Mouse (Mus musculus) naive thymus-derived CD4-positive, alpha-beta T cell, adult 2 months (primary cell): ENCODE data around the gene Slc44a3.

Experiments used
- DNase-seq: peaks from one replicate; pipeline ENCODE4 v3.0.0-alpha.2; 2011; ENCODE audit warnings: low read depth

Slc44a3 gene

DNA sequence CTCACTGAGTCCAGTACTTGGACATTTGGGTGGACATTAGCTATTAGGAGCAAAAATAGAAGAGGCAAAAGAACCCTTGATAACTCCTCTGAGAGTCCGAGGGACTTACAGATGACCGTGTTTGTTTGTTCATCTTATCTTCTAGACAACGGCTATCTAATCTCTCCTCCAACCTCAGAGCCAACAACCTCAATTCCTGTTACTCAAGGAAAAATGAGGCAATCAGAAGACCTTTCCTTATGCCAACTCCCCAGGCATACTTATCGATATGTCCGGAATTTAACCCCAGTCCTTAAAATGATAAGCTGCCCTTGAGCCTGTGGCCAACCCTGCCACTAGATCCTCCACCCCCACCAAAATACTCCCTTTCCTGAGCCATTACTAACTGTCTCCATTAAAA, 31.5 kb downstream of the Slc44a3 start:
- peak; percentile 12 for DNase-seq

DNA sequence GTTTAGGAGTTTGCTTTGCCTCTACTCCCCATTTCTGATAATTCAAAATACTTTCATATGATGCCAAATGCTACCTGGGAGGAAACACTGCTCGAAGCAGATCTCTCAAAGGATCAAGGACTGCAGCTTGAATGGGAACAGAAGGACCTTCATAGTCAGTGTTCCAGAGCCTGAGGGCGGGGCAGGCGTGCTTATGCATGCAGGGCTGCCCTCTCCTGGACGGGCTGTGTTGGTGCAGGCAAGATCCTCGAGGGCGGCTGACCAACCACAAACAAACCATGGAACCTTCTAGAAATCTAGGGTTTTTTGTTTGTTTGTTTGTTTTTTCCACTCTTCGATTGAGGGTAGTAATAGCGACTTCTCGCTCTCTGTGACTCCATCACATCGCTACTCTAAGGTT, 32.0 kb downstream of the Slc44a3 start:
- peak; percentile 81 for DNase-seq

DNA sequence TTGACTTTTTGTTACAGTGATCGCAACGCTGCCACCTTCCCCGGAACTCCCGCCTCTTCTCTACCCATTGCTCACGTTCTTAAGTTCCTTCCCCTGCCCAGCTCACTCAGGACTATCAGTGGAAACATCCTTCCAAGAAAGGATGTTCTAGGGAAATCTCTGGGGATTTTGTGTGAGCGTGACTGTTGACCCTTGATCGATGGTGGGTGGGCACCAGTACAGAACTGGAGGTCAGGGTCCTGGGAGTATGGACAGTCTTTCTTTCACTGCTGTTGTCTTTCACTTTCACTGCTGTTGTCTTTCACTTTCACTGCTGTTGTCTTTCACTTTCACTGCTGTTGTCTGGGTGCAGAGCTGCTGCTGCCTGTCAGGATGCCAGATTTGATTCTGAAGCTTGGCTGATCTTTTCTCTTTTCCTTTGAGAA, 38.2 kb downstream of the Slc44a3 start:
- peak; percentile 89 for DNase-seq

DNA sequence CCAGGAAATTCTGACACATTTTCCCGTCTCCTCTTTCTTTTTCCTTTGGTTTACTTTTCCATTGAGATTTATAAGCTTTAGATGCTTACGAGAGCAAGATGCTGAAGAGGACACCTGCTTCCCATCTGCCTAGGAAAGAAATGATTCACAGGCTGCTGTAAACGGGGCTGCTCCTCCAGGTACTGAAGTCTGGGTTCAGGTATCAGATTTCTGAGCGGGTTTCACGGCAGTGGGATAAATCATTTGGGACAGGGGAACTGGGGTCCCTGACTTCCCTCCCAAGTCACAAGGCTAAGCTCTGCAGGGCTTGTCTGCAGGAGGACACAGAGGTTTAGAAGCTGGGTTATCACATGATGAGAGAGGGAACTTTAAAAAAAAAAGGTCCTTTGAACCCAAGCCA, 40.2 kb downstream of the Slc44a3 start:
- DNase-seq, result no peak

DNA sequence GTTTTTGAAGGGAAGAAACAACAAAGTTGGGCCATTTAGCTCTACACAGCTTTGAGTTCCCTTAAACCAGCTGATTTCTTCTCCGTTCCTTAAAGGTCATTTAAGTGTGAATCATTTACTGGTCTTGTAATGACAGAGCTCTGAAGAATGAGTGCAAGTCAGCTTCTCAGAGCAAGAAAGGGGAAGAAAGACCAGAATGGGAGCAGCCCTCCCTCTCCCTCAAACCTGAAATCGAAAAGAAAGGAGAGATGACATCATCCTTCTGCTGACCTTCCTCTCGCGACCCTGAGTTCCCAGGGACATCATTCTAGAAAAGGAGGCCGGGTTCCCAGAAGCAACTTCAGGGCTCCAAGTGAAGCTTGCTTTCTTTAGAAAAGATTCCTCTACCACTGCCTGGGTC, 41.3 kb downstream of the Slc44a3 start:
- no peak for DNase-seq

DNA sequence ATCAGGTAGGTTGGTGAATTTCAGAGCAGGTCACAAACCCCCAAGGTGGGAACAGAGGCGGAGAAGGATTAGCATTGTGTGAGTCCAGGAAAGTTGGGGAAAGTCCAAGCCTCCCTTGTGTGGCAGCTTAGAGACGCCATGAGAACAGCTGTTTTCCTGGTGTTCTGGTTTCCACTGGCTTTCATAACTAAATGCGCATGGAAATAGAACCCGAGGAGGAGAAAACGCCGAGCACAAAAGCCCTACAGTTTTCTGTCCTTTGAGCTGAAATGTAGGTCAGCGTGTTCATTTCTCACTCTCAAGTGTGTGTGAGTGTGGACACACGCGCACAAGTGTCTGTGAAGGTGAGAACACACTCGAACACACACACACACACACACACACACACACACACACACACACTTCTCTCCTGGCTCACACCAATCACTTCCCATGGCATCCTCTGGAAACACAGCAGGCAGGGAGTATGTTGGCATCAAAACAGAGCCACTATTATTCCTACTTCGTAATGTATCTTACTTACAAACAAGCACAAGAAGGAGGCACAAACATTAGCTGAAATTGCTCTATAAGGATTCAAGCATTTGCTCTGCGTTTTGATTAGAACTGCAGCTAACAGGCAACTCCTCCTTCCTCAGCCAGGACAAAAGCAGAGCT, 42.6 kb downstream of the Slc44a3 start:
- DNase-seq, result no peak

DNA sequence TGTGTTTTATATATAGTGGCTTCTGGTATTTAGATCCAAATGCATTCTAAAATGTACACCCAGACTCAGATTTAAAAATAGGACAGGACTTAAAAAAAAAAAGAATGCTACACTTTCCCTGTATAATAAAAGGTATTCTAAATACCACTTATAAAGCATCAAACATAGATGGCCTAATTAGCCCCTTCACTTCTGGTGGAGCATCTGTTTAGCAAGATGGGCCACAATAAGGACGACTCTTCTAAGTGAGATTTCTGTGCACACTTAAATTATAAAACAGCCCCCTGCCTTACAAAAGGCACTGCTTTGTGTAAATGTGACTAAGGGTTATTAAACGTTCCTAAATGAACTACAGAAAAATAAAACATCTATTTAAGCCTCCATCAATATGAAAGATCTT, 47.0 kb downstream of the Slc44a3 start:
- no peak for DNase-seq

DNA sequence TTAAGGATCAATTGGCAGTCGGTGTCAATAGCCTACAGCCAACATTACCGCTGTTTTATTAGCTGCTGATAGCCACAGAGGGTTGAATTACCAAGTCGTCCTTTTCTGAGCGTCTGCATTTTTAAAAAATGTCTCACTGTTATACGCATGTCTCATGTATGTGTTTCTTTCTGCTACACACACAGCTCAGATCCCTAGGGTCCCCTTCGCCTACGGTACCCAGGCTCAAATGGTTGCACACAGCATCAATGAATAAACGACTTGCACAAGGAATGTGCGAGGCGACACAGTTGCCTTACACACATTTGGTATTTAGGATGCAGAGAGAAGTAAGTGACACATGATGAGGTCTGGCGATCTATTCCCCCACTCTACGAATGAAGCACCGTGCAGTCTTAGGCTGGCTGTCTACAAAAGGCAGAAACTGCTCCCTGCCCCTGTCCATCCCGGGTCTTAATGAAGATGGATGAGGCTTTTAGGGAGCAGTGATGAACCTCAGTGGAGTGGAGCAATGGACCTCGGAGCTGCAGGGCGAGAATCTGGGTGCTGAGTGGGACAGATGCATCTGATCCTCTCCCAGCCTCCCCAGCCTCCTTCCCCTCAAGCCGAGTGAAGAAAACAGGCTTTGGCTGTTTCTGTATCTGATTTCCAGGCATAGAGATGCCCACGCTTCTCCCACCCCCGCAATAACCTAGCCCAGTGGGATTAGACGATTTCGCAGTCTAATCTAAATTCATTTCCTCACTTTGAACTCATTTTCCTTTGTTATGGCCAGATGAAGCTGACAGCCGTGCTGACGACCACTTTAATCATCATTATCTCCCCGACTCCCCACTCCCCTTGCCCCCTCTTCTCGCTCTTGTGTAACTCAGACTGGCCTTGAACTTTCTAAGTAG, 48.7 kb downstream of the Slc44a3 start:
- no peak for DNase-seq

DNA sequence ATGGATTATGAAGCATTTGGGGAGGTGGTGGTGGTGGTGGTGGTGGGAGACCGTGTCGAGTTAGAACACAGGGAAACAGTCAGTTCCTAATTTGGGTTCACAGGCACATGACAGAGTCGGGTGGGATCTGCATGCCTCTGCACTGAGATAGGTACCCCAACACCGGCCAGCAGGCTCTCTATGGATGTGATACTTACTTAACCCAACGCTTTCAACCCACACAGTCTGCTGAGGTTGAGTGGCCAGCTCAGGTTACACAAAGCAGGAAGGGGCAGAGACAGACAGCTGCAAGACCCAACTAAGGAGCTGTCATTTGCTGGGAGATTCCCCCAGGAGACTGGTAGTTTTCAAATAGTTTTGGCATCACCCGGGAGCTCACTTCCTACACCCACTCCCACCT, 50.6 kb downstream of the Slc44a3 start:
- DNase-seq, result no peak

DNA sequence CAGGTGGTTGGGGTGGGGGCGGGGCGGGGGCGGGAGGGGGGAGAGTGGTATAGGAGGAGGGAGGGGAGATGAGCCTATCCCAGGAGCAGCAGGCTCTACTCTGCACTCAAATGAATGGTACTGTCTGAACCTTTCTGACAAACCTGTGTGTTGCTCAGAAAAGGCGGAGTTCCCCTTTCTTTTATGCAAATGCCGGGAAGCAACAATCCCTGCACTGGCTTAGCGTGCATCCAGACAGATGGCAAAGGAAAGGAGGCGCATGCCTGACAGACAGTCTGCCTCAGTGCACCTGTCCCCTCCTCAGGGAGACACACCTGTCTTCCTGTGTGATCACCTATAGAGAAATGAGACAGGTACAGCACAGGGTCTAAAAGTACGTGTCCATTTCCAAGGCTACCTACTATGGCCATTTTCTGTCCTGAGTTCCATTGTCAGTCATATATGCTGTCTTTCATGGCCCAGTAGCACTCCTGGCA, 51.2 kb downstream of the Slc44a3 start:
- DNase-seq, result no peak

DNA sequence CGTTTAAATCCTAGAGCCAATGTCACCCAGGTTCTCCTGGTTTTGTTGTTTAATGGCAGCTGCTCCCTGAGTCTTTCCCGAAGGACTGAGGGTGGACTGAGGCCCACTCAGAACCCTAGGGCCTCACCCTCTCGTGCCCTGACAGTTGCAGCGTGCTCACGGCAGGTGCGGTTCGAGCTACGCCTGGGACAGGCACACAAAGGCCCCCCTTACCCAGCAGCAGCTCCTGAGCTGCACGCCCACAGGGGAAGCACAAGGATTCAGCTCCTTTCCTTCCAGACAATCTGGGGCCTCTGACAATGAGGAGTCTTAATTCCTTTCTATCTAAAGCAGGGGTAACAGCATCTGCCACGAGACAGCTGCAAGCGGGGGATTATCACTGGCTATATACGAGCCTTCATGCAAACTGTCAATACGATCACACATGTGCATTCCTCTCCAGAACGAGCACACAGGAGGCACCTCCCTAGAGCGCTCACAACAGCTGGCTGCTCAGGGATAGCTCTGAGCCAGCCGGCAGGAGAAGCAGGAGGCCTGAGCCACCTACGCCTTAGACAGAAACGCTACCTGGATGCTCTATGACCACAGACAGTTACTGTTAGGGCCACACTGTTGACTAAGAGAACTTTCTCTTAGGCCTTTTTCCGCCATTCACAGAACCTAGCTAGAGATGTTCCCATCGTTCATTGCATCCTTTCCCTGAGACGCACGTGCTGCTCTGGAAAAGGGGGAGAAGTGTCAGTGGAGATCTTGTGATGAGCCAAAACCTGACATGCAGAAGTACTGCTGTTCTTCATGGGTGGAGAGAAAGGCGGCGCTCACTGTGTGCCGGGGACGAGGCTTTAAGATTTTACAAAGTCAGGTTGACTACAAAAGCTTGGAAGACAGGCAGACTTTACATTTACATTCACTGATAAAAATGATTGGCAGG, 51.9 kb downstream of the Slc44a3 start:
- no peak for DNase-seq

DNA sequence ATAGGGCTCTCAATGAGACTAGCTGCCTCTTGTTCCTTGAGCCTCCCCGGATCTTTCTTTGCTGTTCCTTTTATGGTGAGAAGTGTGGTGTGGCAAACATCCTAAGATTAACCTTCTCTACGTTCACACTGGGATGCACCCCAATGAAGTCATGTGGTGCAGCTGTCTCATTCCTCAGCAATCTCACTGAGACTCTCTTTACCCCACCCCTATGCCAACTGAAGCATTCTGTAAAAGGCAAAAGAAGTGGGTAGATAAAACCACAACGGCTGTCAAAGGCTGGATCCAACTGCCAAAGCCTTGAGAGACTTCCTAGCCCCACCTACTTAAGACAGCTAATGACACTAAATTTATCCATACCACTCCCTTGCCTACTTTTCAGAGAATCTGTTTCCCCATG, 57.5 kb downstream of the Slc44a3 start:
- peak; percentile 29 for DNase-seq

DNA sequence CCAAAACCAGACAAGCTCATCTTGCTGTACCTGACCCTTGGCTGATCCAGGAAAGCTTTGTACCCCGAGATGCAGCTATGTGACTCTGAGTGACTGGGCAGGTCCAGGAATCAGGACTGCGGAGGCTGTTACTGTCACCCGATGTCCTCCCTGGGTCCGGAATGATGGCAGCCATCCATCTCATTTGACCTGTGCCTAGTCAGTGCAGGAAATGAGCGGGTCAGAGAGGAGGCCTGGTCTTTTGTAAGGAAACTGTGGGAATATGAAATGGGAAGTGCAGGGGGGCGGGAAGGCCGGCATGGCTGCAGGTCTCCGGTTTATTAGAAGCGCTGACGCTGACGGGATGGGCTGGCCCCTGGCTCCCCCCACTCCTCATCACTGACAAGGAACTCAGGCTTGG, 60.5 kb downstream of the Slc44a3 start:
- DNase-seq, result no peak

DNA sequence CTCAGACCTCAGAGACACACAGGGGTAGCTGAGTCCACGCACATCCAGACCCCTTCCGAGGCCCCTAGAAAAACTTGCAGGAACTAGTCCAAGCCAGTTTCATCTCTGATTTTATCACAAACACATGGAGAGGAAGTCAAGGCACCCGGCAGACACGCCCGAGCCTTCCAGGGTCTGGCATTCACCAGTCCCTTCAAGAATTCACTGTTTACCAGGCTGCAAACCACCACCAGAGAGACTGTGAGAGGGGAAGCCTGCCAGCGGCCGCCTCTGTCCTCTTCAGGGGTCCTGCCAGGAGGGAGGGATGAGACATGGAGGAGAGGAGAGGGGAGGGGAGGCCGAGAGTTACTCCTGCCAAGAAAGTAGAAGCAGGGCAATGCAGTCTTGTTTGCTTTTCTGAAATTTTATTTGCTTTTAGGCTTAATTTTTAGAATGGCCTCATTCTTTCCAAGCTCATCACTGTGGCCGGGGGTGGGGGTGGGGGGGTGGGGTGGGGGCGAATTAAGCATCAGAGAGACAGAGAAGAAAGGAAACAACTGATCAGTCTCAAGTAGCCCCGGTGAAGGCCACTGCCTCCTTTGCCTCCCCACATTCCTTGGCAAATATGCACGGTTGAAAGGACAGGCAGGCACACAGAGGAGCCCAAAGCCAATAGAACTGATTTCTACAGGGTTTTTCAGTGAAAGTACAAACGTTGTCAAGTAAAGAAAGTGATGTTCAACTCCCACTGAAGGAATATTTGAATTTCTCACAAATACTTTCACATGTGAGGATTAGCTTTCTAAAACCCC, 62.8 kb downstream of the Slc44a3 start:
- DNase-seq, result no peak

DNA sequence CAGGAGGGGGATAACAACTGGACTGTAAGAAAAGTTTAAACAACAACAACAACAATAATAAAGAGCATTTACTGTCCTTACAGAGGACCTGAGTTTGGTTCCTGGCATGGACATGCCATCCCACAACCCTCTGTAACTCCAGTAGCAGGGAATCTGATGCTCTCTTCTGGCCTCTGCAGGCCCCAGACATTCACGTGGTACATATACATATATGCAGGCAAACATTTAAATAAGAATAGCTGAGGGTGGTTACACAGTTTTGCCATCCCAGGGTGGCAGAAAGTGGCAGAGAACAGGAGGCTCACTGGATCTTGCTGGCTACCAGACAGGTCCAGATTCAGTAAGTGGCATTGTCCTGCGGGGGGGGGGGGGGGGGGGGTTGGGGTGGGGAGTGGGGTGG, 64.1 kb downstream of the Slc44a3 start:
- no peak for DNase-seq

DNA sequence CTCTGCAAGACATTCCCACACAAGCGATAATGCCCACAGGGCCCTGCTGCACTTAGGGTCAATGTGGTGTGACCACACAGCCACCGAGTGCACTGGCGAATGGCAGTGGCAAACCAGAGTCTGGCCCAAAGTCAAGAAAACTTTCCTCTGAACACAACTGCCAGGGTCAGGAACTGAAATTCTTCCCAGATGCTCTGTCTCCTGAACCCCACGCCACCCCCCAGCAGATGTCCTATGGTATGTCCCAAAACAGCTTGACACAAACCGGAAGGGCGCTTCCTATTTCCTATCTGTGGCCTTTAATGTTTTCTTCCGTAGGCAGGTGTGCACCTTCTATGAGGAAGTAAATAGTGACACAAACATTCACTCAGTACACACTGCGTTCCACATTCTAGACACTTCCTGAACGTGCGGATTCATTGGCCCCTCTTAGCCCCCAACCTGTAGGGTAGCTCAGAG, 65.1 kb downstream of the Slc44a3 start:
- peak; percentile 58 for DNase-seq

DNA sequence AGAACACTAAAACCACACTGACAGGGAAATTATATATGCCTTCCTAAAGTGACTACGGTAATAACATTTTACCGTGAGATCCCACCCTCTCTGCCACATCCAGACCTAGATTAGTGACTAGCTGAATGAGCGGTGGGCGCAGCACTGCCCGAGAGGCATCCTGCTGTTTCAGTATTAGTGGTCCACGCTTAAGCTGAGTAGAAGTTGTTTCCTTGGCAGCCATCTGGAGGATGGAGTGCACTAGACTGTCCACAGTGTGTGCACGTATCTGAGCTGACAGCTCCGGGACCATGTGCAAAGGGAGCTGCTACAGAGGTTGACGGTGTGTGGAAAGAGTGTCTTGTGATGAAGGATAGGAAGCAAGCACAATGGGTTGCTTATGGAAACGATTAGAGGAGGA, 66.4 kb downstream of the Slc44a3 start:
- no peak for DNase-seq

DNA sequence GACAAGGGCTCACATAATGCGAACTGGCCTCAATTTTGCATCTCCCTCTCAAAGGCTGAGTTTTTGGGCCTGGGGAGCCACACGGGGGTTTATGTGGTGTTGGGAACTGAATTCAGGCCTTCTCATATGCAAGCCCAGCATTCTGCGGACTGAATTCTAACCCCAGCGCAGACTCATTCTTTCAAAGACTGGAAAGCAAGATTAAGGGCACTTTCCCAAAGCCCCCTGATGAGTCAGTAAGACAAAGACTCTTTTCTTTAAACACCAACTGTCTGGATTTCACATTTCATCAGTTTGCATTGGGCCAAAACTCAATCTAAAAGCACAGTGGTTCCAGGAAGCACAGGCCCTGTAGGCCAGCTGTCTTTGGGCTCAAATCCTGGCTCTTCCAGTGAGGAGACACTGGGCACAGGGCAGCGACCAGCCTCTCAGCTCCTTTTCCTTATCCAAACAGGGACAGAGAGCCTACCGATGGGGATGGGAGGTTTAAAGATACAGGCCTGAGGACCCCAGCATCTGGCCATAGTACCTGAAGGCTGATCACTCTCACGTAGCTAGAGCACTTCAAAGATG, 67.4 kb downstream of the Slc44a3 start:
- no peak for DNase-seq

DNA sequence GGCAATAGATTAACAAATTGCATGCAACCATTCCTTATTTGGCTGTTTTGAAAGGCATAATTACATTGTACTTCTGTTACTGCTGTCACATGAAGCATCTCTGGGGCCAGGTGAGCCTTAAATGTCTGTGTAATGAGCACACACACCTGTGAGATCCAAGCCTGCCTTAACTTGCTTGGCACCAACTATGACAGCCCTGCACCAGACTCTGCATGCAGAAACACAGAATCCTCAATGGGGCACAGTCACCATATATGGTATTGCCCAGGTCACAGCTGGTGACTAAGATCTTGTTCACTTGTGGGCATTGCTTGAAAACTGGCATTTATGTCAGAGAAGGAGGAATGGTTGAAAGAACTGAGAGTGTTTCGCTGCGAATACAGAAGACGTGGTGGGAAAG, 69.4 kb downstream of the Slc44a3 start:
- DNase-seq, result no peak

DNA sequence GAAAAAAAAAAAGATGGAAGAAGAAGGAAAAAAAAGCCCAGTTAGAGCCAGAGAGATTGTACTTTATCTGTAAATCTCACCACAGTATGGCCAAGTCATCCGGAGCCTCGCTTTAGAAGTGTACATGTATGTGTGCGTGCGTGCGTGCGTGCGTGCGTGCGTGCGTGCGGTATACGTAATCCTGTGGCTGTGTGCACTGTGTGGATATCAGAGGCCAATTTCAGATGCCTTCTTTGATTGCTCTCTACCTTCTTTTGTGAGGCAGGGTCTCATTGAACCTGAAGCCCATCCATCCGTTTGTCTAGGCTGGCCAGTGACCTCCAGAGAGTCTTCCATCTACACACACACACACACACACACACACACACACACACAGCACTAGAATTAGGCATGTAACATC, 70.7 kb downstream of the Slc44a3 start:
- DNase-seq, result no peak
